Mouse (Mus musculus): ENCODE measurements around the gene Tbx18. TPM values are rescaled to one million over a fixed set of nuclear protein-coding genes. Genes with fewer than 3 reads are reported as not detected.

The Tbx18 gene
- polyA plus RNA-seq, 1 experiment from 2014 or later, result 3.9 TPM

- Histone ChIP-seq H3K27ac (replicated peaks; ENCODE audit: low read depth, low read length) (no peak overlapping the region), H3K4me1 (ENCODE audit: control insufficient read depth, insufficient read depth, low read length) (peaks cover 3% of the 10 kb centered on the region), H3K4me3 (ENCODE audit: low read depth, low read length) (peak overlapping the region; percentile 48), H3K27me3 (ENCODE audit: control insufficient read depth, insufficient read depth, low read length) (peaks cover 42% of the 10 kb centered on the region), H3K9me3 (replicated peaks; ENCODE audit: control insufficient read depth, low read length) (no peaks in the 10 kb centered on the region), H3K4me2 (ENCODE audit: low read depth, low read length) (peak overlapping the region; percentile 79), H3K36me3 (replicated peaks; ENCODE audit: control insufficient read depth, insufficient read depth, low read depth, low read length) (no peaks in the 10 kb centered on the region), H3K9ac (replicated peaks; ENCODE audit: low read length) (peak overlapping the region; percentile 64)
- ATAC-seq (replicated peaks; ENCODE audit: insufficient number of reproducible peaks, low FRiP score, low TSS enrichment, low read depth), result peak; percentile 60
- WGBS, result under 1% methylated on average over 78 of the region's 91 CpGs
- peak; percentile 61 for DNase-seq (ENCODE audit: low spot score)
These were observed 644 bp downstream of the Tbx18 start for GRCm38 (mm10) chr9:87730271-87730960.

GRCm38 (mm10) chr9:87729316-87730270 lies 1.5 kb downstream of the Tbx18 start:
- peak; percentile 44 for DNase-seq (ENCODE audit: low spot score)
- under 1% methylated on average over 72 of the region's 75 CpGs for WGBS
- H3K27ac ChIP-seq (replicated peaks; ENCODE audit: low read depth, low read length), result no peak overlapping the region

GRCm38 (mm10) chr9:87728107-87728506 lies 3.0 kb downstream of the Tbx18 start:
- H3K4me2 ChIP-seq (ENCODE audit: low read depth, low read length), result no peak overlapping the region
- DNase-seq (ENCODE audit: low spot score), result peak; percentile 4
- peaks cover 31% of the 10 kb centered on the region for H3K27me3 ChIP-seq (ENCODE audit: control insufficient read depth, insufficient read depth, low read length)
- no peak for ATAC-seq (replicated peaks; ENCODE audit: insufficient number of reproducible peaks, low FRiP score, low TSS enrichment, low read depth)
- H3K4me1 ChIP-seq (ENCODE audit: control insufficient read depth, insufficient read depth, low read length), result peaks cover 3% of the 10 kb centered on the region
- H3K9me3 ChIP-seq (replicated peaks; ENCODE audit: control insufficient read depth, low read length), result no peaks in the 10 kb centered on the region
- 13% methylated on average over 3 of the region's 3 CpGs for WGBS
- no peak overlapping the region for H3K9ac ChIP-seq (replicated peaks; ENCODE audit: low read length)
- H3K36me3 ChIP-seq (replicated peaks; ENCODE audit: control insufficient read depth, insufficient read depth, low read depth, low read length), result no peaks in the 10 kb centered on the region
- no peak overlapping the region for H3K27ac ChIP-seq (replicated peaks; ENCODE audit: low read depth, low read length)
- H3K4me3 ChIP-seq (ENCODE audit: low read depth, low read length), result no peak overlapping the region

More at GRCm38 (mm10) chr9:87729316-87730270, 1.5 kb downstream of the Tbx18 start:
- H3K4me3 ChIP-seq (ENCODE audit: low read depth, low read length), result peak overlapping the region; percentile 48
- peaks cover 3% of the 10 kb centered on the region for H3K4me1 ChIP-seq (ENCODE audit: control insufficient read depth, insufficient read depth, low read length)
- H3K4me2 ChIP-seq (ENCODE audit: low read depth, low read length), result peak overlapping the region; percentile 79
- ATAC-seq (replicated peaks; ENCODE audit: insufficient number of reproducible peaks, low FRiP score, low TSS enrichment, low read depth), result peak; percentile 45; the same call in 1 of the 2 replicates
- peak overlapping the region; percentile 64 for H3K9ac ChIP-seq (replicated peaks; ENCODE audit: low read length)
- no peaks in the 10 kb centered on the region for H3K9me3 ChIP-seq (replicated peaks; ENCODE audit: control insufficient read depth, low read length)
- no peaks in the 10 kb centered on the region for H3K36me3 ChIP-seq (replicated peaks; ENCODE audit: control insufficient read depth, insufficient read depth, low read depth, low read length)
- H3K27me3 ChIP-seq (ENCODE audit: control insufficient read depth, insufficient read depth, low read length), result peaks cover 33% of the 10 kb centered on the region

- no peak overlapping the region for H3K4me3 ChIP-seq (ENCODE audit: low read depth, low read length)
- peaks cover 3% of the 10 kb centered on the region for H3K4me1 ChIP-seq (ENCODE audit: control insufficient read depth, insufficient read depth, low read length)
- no peaks in the 10 kb centered on the region for H3K9me3 ChIP-seq (replicated peaks; ENCODE audit: control insufficient read depth, low read length)
- H3K4me2 ChIP-seq (ENCODE audit: low read depth, low read length), result no peak overlapping the region
- DNase-seq (ENCODE audit: low spot score) (peak; percentile 16), ATAC-seq (replicated peaks; ENCODE audit: insufficient number of reproducible peaks, low FRiP score, low TSS enrichment, low read depth) (no peak)
- H3K27me3 ChIP-seq (ENCODE audit: control insufficient read depth, insufficient read depth, low read length), result peaks cover 23% of the 10 kb centered on the region
- H3K36me3 ChIP-seq (replicated peaks; ENCODE audit: control insufficient read depth, insufficient read depth, low read depth, low read length), result no peaks in the 10 kb centered on the region
- WGBS, result 5% methylated on average over 12 of the region's 12 CpGs
- no peak overlapping the region for H3K27ac ChIP-seq (replicated peaks; ENCODE audit: low read depth, low read length)
- no peak overlapping the region for H3K9ac ChIP-seq (replicated peaks; ENCODE audit: low read length)
These were observed 3.7 kb downstream of the Tbx18 start for GRCm38 (mm10) chr9:87727155-87727953.

GRCm38 (mm10) chr9:87721793-87722192 lies 9.3 kb downstream of the Tbx18 start:
- Histone ChIP-seq H3K27ac (replicated peaks; ENCODE audit: low read depth, low read length) (no peak overlapping the region), H3K27me3 (ENCODE audit: control insufficient read depth, insufficient read depth, low read length) (peaks cover 5% of the 10 kb centered on the region; the same call in 1 of the 2 replicates), H3K9me3 (replicated peaks; ENCODE audit: control insufficient read depth, low read length) (no peaks in the 10 kb centered on the region), H3K4me1 (ENCODE audit: control insufficient read depth, insufficient read depth, low read length) (no peaks in the 10 kb centered on the region), H3K36me3 (replicated peaks; ENCODE audit: control insufficient read depth, insufficient read depth, low read depth, low read length) (no peaks in the 10 kb centered on the region), H3K4me3 (ENCODE audit: low read depth, low read length) (no peak overlapping the region), H3K9ac (replicated peaks; ENCODE audit: low read length) (no peak overlapping the region), H3K4me2 (ENCODE audit: low read depth, low read length) (no peak overlapping the region)
- peak; percentile 28 for DNase-seq (ENCODE audit: low spot score)
- ATAC-seq (replicated peaks; ENCODE audit: insufficient number of reproducible peaks, low FRiP score, low TSS enrichment, low read depth), result no peak; the same call in 1 of the 2 replicates
- 19% methylated on average over 2 of the region's 2 CpGs for WGBS

- Histone ChIP-seq H3K36me3 (replicated peaks; ENCODE audit: control insufficient read depth, insufficient read depth, low read depth, low read length) (no peaks in the 10 kb centered on the region), H3K4me3 (ENCODE audit: low read depth, low read length) (no peak overlapping the region), H3K9ac (replicated peaks; ENCODE audit: low read length) (no peak overlapping the region), H3K27ac (replicated peaks; ENCODE audit: low read depth, low read length) (no peak overlapping the region), H3K4me2 (ENCODE audit: low read depth, low read length) (no peak overlapping the region), H3K4me1 (ENCODE audit: control insufficient read depth, insufficient read depth, low read length) (no peaks in the 10 kb centered on the region), H3K9me3 (replicated peaks; ENCODE audit: control insufficient read depth, low read length) (no peaks in the 10 kb centered on the region), H3K27me3 (ENCODE audit: control insufficient read depth, insufficient read depth, low read length) (no peaks in the 10 kb centered on the region)
- 61% methylated on average over 4 of the region's 4 CpGs for WGBS
- DNase-seq (ENCODE audit: low spot score), result no peak
- ATAC-seq (replicated peaks; ENCODE audit: insufficient number of reproducible peaks, low FRiP score, low TSS enrichment, low read depth), result no peak
These were observed 20.7 kb downstream of the Tbx18 start for GRCm38 (mm10) chr9:87710360-87710759.

- Histone ChIP-seq H3K4me3 (ENCODE audit: low read depth, low read length) (no peak overlapping the region), H3K27me3 (ENCODE audit: control insufficient read depth, insufficient read depth, low read length) (no peaks in the 10 kb centered on the region), H3K36me3 (replicated peaks; ENCODE audit: control insufficient read depth, insufficient read depth, low read depth, low read length) (no peaks in the 10 kb centered on the region), H3K4me1 (ENCODE audit: control insufficient read depth, insufficient read depth, low read length) (no peaks in the 10 kb centered on the region), H3K9ac (replicated peaks; ENCODE audit: low read length) (no peak overlapping the region), H3K27ac (replicated peaks; ENCODE audit: low read depth, low read length) (no peak overlapping the region), H3K4me2 (ENCODE audit: low read depth, low read length) (no peak overlapping the region), H3K9me3 (replicated peaks; ENCODE audit: control insufficient read depth, low read length) (no peaks in the 10 kb centered on the region)
- peak; percentile 66 for DNase-seq (ENCODE audit: low spot score)
- ATAC-seq (replicated peaks; ENCODE audit: insufficient number of reproducible peaks, low FRiP score, low TSS enrichment, low read depth), result no peak
These were observed 22.9 kb downstream of the Tbx18 start for GRCm38 (mm10) chr9:87708151-87708550.

Data from embryonic facial prominence, embryonic 11.5 days (tissue).